ENCODE assay signal across 18 mouse cellular contexts in genomic region chr11:51767579-51768220, GRCm38 (mm10). TPM values are rescaled to one million over a fixed set of nuclear protein-coding genes. Genes with fewer than 3 reads are reported as not detected.
DNase-seq lines count a peak whose midpoint lies in the region; ATAC-seq and TF ChIP-seq lines count a peak whose summit lies in the region.
"Had no signal": no experiment of that assay in that cellular context is flagged by ENCODE, and none has a peak within 500 bp of the region (broad histone marks: within the 10 kb centered on the region; RNA-seq: fewer than 3 reads in every experiment).

No protein-coding gene starts in this region.

- no peak overlapping the region for H3K4me2 ChIP-seq in kidney, embryonic 14.5 days (replicated peaks; ENCODE audit: low read depth, low read length)
- peak overlapping the region; percentile 24; the same call in 1 of the 2 replicates for H3K4me2 ChIP-seq in intestine, embryonic 15.5 days (replicated peaks)
- H3K4me2 ChIP-seq in liver, embryonic 13.5 days = no peak overlapping the region
- H3K4me2 ChIP-seq in midbrain, embryonic 11.5 days = no peak overlapping the region
- H3K4me2 ChIP-seq: forebrain, embryonic 13.5 days; heart, embryonic 13.5 days; lung, embryonic 14.5 days had no signal

- no peaks in the 10 kb centered on the region for H3K27me3 ChIP-seq in kidney, embryonic 14.5 days (ENCODE audit: control insufficient read depth, insufficient read depth, low read length)
- no peaks in the 10 kb centered on the region for H3K27me3 ChIP-seq in intestine, embryonic 15.5 days (replicated peaks)
- no peaks in the 10 kb centered on the region for H3K27me3 ChIP-seq in liver, embryonic 13.5 days
- no peaks in the 10 kb centered on the region for H3K27me3 ChIP-seq in midbrain, embryonic 11.5 days (ENCODE audit: control insufficient read depth, insufficient read depth, low read length)
- H3K27me3 ChIP-seq: forebrain, embryonic 13.5 days; heart, embryonic 13.5 days had no signal

- peak; percentile 64 for DNase-seq in kidney, adult 11 months
- DNase-seq in liver, embryonic 13.5 days = no peak
- DNase-seq in urinary bladder, postnatal 10 days (ENCODE audit: low spot score) = no peak
- no peak for DNase-seq in Muller cell, postnatal 12 days (ENCODE audit: inconsistent ontology term)
- no peak for DNase-seq in midbrain, embryonic 11.5 days (ENCODE audit: low spot score, missing footprints)
- DNase-seq: cerebellum, adult 9-10 months; embryo, embryonic 11 days; layer of hippocampus, postnatal 36 days; lung, embryonic 14.5 days; midbrain, embryonic 14.5 days; right cerebral cortex, adult 18-20 months; thymus, adult 2 months had no signal

- peaks cover 15% of the 10 kb centered on the region for H3K4me1 ChIP-seq in kidney, embryonic 14.5 days (ENCODE audit: control insufficient read depth, insufficient read depth, low read length)
- peaks cover 27% of the 10 kb centered on the region for H3K4me1 ChIP-seq in bone marrow macrophage, adult 2 months (ENCODE audit: control insufficient read depth, insufficient read depth, low read length)
- H3K4me1 ChIP-seq in intestine, embryonic 15.5 days (replicated peaks) = peaks cover 10% of the 10 kb centered on the region
- peaks cover 54% of the 10 kb centered on the region for H3K4me1 ChIP-seq in liver, embryonic 13.5 days (replicated peaks)
- H3K4me1 ChIP-seq in midbrain, embryonic 11.5 days (ENCODE audit: control insufficient read depth, insufficient read depth, low read length) = peaks cover 7% of the 10 kb centered on the region

- no peak overlapping the region for H3K4me3 ChIP-seq in kidney, embryonic 14.5 days (ENCODE audit: low read length)
- no peak overlapping the region for H3K4me3 ChIP-seq in bone marrow macrophage, adult 2 months (ENCODE audit: insufficient read depth, low read length)
- no peak overlapping the region for H3K4me3 ChIP-seq in intestine, embryonic 15.5 days (replicated peaks)
- H3K4me3 ChIP-seq in liver, embryonic 13.5 days (replicated peaks) = no peak overlapping the region
- no peak overlapping the region for H3K4me3 ChIP-seq in midbrain, embryonic 11.5 days (ENCODE audit: low read depth, low read length)
- H3K4me3 ChIP-seq: forebrain, embryonic 13.5 days; heart, embryonic 13.5 days had no signal

- no peaks in the 10 kb centered on the region for H3K9me3 ChIP-seq in kidney, embryonic 14.5 days (ENCODE audit: control insufficient read depth, low read length)
- no peaks in the 10 kb centered on the region for H3K9me3 ChIP-seq in intestine, embryonic 15.5 days
- H3K9me3 ChIP-seq in liver, embryonic 13.5 days (replicated peaks) = no peaks in the 10 kb centered on the region
- no peaks in the 10 kb centered on the region for H3K9me3 ChIP-seq in midbrain, embryonic 11.5 days (ENCODE audit: control insufficient read depth, low read length)
- H3K9me3 ChIP-seq: forebrain, embryonic 13.5 days; heart, embryonic 13.5 days had no signal

- H3K36me3 ChIP-seq in kidney, embryonic 14.5 days (ENCODE audit: control insufficient read depth, insufficient read depth, low read length) = no peaks in the 10 kb centered on the region
- no peaks in the 10 kb centered on the region for H3K36me3 ChIP-seq in intestine, embryonic 15.5 days
- peaks cover 3% of the 10 kb centered on the region for H3K36me3 ChIP-seq in liver, embryonic 13.5 days
- H3K36me3 ChIP-seq in midbrain, embryonic 11.5 days (ENCODE audit: control insufficient read depth, insufficient read depth, low read length) = no peaks in the 10 kb centered on the region
- H3K36me3 ChIP-seq: heart, embryonic 13.5 days had no signal

- WGBS in kidney, embryonic 14.5 days = 47% methylated on average over 8 of the region's 8 CpGs
- WGBS in intestine, embryonic 15.5 days = 49% methylated on average over 8 of the region's 8 CpGs
- WGBS in liver, embryonic 13.5 days (ENCODE audit: insufficient replicate concordance) = 65% methylated on average over 8 of the region's 8 CpGs
- 85% methylated on average over 8 of the region's 8 CpGs for WGBS in midbrain, embryonic 11.5 days

- ATAC-seq in kidney, embryonic 14.5 days (ENCODE audit: low FRiP score, low TSS enrichment) = no peak
- ATAC-seq in intestine, embryonic 15.5 days = peak; percentile 85
- ATAC-seq in liver, embryonic 13.5 days (ENCODE audit: low read depth) = no peak
- no peak for ATAC-seq in midbrain, embryonic 11.5 days (ENCODE audit: low FRiP score)
- ATAC-seq: forebrain, embryonic 13.5 days; inflammation-experienced regulatory T-cells, adult 6 months had no signal

- H3K27ac ChIP-seq in kidney, embryonic 14.5 days (ENCODE audit: low read depth, low read length) = no peak overlapping the region
- peak overlapping the region; percentile 25; the same call in 1 of the 2 replicates for H3K27ac ChIP-seq in bone marrow macrophage, adult 2 months (ENCODE audit: insufficient read depth, low read depth, low read length)
- H3K27ac ChIP-seq in intestine, embryonic 15.5 days = peak overlapping the region; percentile 79
- peak overlapping the region; percentile 58 for H3K27ac ChIP-seq in liver, embryonic 13.5 days
- H3K27ac ChIP-seq in midbrain, embryonic 11.5 days (ENCODE audit: low read depth, low read length) = no peak overlapping the region
- H3K27ac ChIP-seq: forebrain, embryonic 13.5 days; heart, embryonic 13.5 days had no signal

- no peak for TF ChIP-seq POLR2A in bone marrow macrophage, adult 2 months (IDR thresholded peaks at IDR 0.05; ENCODE audit: borderline replicate concordance, low read depth, low read length)

- TF ChIP-seq CTCF in bone marrow macrophage, adult 2 months (IDR thresholded peaks at IDR 0.05; ENCODE audit: low read depth, low read length) = no peak

- H3K9ac ChIP-seq in kidney, embryonic 14.5 days (ENCODE audit: low read depth, low read length) = no peak overlapping the region
- no peak overlapping the region for H3K9ac ChIP-seq in intestine, embryonic 15.5 days
- no peak overlapping the region for H3K9ac ChIP-seq in liver, embryonic 13.5 days
- no peak overlapping the region for H3K9ac ChIP-seq in midbrain, embryonic 11.5 days (ENCODE audit: low read length)
- H3K9ac ChIP-seq: forebrain, embryonic 13.5 days; heart, embryonic 13.5 days; lung, embryonic 14.5 days had no signal

RNA-seq across cellular contexts. Expression of gene Sar1b, which starts 4.2 kb away (rescaled TPM):
- 116 and 133 TPM in 2 replicates for polyA plus RNA-seq in kidney, embryonic 14.5 days (2014; fragmentation: Nextera tagmentation; extraction: Ambion mirVana)
- 51.9 and 52.7 TPM in 2 replicates for polyA plus RNA-seq in bone marrow macrophage, adult 2 months (2012; ENCODE audit: insufficient read depth, insufficient read length, missing spikeins)
- 168 and 171 TPM in 2 replicates for polyA plus RNA-seq in intestine, embryonic 15.5 days (2015; fragmentation: Nextera tagmentation; extraction: Ambion mirVana)
- polyA plus RNA-seq in liver, embryonic 13.5 days (2015; fragmentation: Nextera tagmentation; extraction: Ambion mirVana) = 90.3 and 101 TPM in 2 replicates
- polyA plus RNA-seq in midbrain, embryonic 11.5 days (2014; fragmentation: Nextera tagmentation; extraction: Ambion mirVana) = 128 and 141 TPM in 2 replicates

RNA-seq across cellular contexts. Expression of gene Sec24a, which starts 4.3 kb away (rescaled TPM):
- 12.4 and 18.3 TPM in 2 replicates for polyA plus RNA-seq in kidney, embryonic 14.5 days (2014; fragmentation: Nextera tagmentation; extraction: Ambion mirVana)
- 12.0 and 12.6 TPM in 2 replicates for polyA plus RNA-seq in bone marrow macrophage, adult 2 months (2012; ENCODE audit: insufficient read depth, insufficient read length, missing spikeins)
- 20.1 and 20.8 TPM in 2 replicates for polyA plus RNA-seq in intestine, embryonic 15.5 days (2015; fragmentation: Nextera tagmentation; extraction: Ambion mirVana)
- 5.8 and 8.4 TPM in 2 replicates for polyA plus RNA-seq in liver, embryonic 13.5 days (2015; fragmentation: Nextera tagmentation; extraction: Ambion mirVana)
- polyA plus RNA-seq in midbrain, embryonic 11.5 days (2014; fragmentation: Nextera tagmentation; extraction: Ambion mirVana) = 13.0 and 14.5 TPM in 2 replicates

Comparison
In these comparisons a context has a peak if more than half of its experiments do, and no peak if none do; other contexts are left out.
1. H3K27ac ChIP-seq: peak in bone marrow macrophage, adult 2 months (single experiment), intestine, embryonic 15.5 days (single experiment) and liver, embryonic 13.5 days (single experiment); none in kidney, embryonic 14.5 days (single experiment) and midbrain, embryonic 11.5 days (single experiment).